Mouse (Mus musculus) heart, postnatal 0 days (tissue): ENCODE results near the gene Palm3.

Source experiments
- CTCF ChIP-seq: IDR thresholded peaks from 2 replicates; pipeline ENCODE4 v1.5.1; 2016; ENCODE audit warnings: antibody characterized with exemption, control low read depth, low read depth
- EP300 ChIP-seq: IDR thresholded peaks from 2 replicates; pipeline ENCODE4 v1.6.1; 2016; ENCODE audit warnings: antibody characterized with exemption, low read depth

GRCm38 (mm10) chr8:83990170-83990569 is 31.1 kb upstream of the Palm3 start:
- TF ChIP-seq CTCF (no peak), EP300 (no peak)
